Mouse (Mus musculus) 416B (cell line): ENCODE results near the gene Wnt4.

Experiments
- DNase-seq: peaks from one replicate; pipeline ENCODE4 v3.0.0; 2011; ENCODE audit warnings: low read depth

Wnt4 gene

GRCm38 (mm10) chr4:137279346-137279745, 2.1 kb downstream of the Wnt4 start:
- no peak for DNase-seq

- no peak for DNase-seq
Measured at GRCm38 (mm10) chr4:137281273-137281672, 4.0 kb downstream of the Wnt4 start.

DNA sequence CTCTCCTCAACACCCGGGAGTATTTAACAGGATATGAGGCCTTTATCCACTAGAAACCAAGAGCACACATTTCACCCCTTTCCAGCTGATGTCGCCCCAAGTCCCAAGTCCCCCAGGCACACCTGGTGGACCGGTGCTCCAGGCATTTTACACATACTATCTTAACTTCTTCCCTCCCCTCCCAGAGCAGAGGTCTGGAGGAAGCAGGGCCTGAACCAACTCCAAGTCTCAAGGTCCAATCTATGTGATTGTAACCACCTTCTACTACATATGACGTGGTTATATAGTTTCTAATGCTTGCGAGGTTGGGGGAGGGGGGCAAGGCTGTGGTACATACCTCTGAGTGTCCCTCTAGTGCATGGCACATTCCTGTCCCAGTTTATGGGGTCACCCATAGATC, 4.8 kb downstream of the Wnt4 start:
- no peak for DNase-seq

- no peak for DNase-seq
Measured at GRCm38 (mm10) chr4:137282584-137283406, 5.5 kb downstream of the Wnt4 start.

DNA sequence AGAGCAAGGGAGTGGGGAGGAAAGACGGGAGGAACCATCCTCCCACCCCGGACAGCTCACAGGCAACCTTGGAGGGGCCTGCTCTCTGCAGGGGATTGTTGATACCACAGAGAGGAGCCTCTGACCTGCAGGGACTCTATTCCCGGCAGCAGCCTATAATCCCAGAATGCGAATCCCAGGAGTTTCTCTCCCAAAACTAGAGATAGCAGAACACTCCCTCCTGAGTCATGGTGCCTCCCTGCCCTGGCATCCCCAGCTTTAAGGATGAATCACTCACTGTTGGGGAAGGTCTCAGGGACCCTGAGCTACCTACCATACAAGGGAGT, 6.1 kb downstream of the Wnt4 start:
- no peak for DNase-seq

GRCm38 (mm10) chr4:137285876-137286661, 8.8 kb downstream of the Wnt4 start:
- no peak for DNase-seq

- DNase-seq: no peak
Measured at GRCm38 (mm10) chr4:137286662-137286953, 9.3 kb downstream of the Wnt4 start.

- DNase-seq: no peak
Measured at GRCm38 (mm10) chr4:137287206-137287605, 9.9 kb downstream of the Wnt4 start.

GRCm38 (mm10) chr4:137287818-137288217, 10.5 kb downstream of the Wnt4 start:
- peak; percentile 56 for DNase-seq

DNA sequence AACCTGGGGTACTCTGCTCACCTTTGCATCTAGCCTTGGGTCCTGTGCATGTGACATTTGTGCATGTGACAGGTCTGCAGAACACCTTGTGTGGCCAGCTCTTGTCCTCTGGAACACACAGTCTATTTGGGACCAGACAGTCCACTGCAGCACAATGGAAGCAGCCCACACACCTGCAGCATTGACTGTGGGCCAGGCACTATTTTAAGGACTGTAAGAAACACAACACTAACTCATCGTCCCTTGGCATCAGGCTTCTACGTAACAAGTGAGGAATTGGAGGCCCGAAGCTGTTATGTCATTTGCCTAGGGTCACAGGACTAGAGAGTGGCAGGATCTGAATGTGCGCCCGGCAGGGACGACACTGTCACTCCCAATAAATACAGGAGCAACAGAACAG, 12.4 kb downstream of the Wnt4 start:
- no peak for DNase-seq

- no peak for DNase-seq
Measured at GRCm38 (mm10) chr4:137290250-137290649, 13.0 kb downstream of the Wnt4 start.

- no peak for DNase-seq
Measured at GRCm38 (mm10) chr4:137292625-137293024, 15.3 kb downstream of the Wnt4 start.

GRCm38 (mm10) chr4:137294032-137294431, 16.7 kb downstream of the Wnt4 start:
- no peak for DNase-seq

GRCm38 (mm10) chr4:137294474-137294873, 17.2 kb downstream of the Wnt4 start:
- no peak for DNase-seq

GRCm38 (mm10) chr4:137294951-137295350, 17.7 kb downstream of the Wnt4 start:
- no peak for DNase-seq

GRCm38 (mm10) chr4:137297611-137298010, 20.3 kb downstream of the Wnt4 start:
- DNase-seq: peak; percentile 54

GRCm38 (mm10) chr4:137298406-137298805, 21.1 kb downstream of the Wnt4 start:
- no peak for DNase-seq

GRCm38 (mm10) chr4:137300227-137300626, 22.9 kb downstream of the Wnt4 start:
- no peak for DNase-seq

- no peak for DNase-seq
Measured at GRCm38 (mm10) chr4:137301635-137302034, 24.3 kb downstream of the Wnt4 start.

GRCm38 (mm10) chr4:137304106-137304505, 26.8 kb downstream of the Wnt4 start:
- DNase-seq: no peak

GRCm38 (mm10) chr4:137305066-137305465, 27.8 kb downstream of the Wnt4 start:
- DNase-seq: no peak

DNA sequence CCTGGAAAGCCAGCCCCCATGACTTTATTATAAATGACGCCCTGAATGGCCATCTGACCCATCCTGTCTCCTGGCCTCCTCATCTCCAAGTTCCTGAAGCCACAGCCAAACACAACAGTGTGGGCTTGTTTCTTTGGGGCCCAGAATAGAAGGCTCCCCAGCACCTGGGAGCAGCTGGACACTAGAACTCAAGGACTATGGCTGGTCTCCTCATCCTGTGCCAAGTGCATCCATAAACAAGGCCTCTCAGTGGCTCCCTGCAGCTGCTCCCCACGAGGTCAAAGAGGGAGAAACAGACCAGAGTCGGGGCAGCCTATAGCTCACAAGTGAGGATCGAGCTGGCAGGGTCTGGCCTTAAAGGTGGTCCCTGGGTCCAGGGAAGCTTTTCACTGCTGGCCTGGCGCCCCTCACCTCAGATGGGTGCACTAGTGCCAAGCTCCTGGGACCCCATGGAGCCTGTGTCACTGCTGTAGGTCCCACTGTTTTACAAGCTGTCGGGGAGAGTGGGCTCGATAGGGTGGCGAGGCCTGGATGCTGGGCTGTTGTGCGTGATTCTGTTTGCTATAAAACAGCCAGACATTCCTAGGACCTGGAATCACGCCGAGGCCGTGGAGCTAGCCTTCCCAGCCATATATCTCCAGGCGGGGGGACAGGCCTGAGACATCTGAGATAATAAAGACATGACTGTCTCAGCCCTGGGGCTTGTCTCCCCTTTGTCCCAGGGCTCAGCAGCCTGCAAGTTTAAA, 28.7 kb downstream of the Wnt4 start:
- DNase-seq: no peak

- no peak for DNase-seq
Measured at GRCm38 (mm10) chr4:137306577-137306888, 29.2 kb downstream of the Wnt4 start.
